Mouse (Mus musculus): ENCODE measurements around the gene Ubxn10. TPM values are rescaled to one million over a fixed set of nuclear protein-coding genes. Genes with fewer than 3 reads are reported as not detected.

Gene Ubxn10
- polyA plus RNA-seq, 1 experiment from 2014 or later = 1.0 TPM

DNA sequence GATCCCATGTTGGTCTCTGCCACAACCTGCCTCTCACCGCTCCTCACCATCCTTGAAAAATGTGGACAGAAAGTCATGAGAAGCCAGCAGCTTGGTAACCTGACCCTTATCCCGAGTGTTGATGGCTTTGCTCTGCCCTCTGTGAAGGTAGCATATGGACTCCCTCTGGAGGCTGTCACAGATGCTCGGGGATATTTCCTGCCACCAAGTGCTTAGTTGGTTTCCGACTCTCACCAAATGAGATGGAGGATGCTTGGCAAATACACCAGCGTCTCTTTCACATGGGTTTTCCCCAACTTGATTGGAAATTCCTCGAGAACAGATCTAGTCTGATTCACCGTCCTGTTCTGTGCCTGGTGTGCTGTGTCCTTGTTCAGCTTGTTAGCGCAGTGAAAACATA lies 24.3 kb downstream of the Ubxn10 start:
- no peak overlapping the region for H3K4me2 ChIP-seq
- H3K9ac ChIP-seq (replicated peaks) = no peak overlapping the region
- 68% methylated on average over 8 of the region's 8 CpGs for WGBS
- no peak overlapping the region for H3K27ac ChIP-seq
- no peak overlapping the region for H3K4me3 ChIP-seq (replicated peaks)
- ATAC-seq (ENCODE audit: insufficient number of reproducible peaks, insufficient read depth, low FRiP score, low TSS enrichment, low read depth) = no peak
- H3K36me3 ChIP-seq = no peaks in the 10 kb centered on the region
- no peaks in the 10 kb centered on the region for H3K4me1 ChIP-seq (replicated peaks)
- peaks cover 6% of the 10 kb centered on the region; the same call in 1 of the 2 replicates for H3K27me3 ChIP-seq
- no peaks in the 10 kb centered on the region for H3K9me3 ChIP-seq

DNA sequence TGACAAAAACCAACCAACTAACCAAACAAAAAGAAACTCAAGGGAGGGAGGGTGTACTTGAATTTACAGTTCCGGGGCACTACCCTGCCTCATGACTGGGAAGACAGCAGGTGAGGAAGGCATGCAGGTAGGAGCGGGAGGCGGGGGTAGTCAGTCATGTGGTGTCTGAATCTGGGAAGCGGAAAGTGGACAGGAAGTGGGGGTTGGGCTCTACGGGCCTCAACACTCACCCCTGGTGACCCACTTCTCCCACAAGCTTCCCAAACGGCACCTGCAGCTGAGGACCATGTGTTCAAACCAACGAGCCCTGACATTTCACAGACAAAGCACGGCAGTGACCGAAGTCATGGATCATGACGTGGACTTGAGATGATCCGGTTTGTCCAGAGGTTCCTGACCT lies 24.9 kb downstream of the Ubxn10 start:
- H3K27ac ChIP-seq = no peak overlapping the region
- H3K27me3 ChIP-seq = peaks cover 6% of the 10 kb centered on the region; the same call in 1 of the 2 replicates
- WGBS = 82% methylated on average over 11 of the region's 11 CpGs
- H3K36me3 ChIP-seq = no peaks in the 10 kb centered on the region
- no peak overlapping the region for H3K4me3 ChIP-seq (replicated peaks)
- no peak overlapping the region for H3K9ac ChIP-seq (replicated peaks)
- H3K4me1 ChIP-seq (replicated peaks) = no peaks in the 10 kb centered on the region
- ATAC-seq (ENCODE audit: insufficient number of reproducible peaks, insufficient read depth, low FRiP score, low TSS enrichment, low read depth) = no peak
- no peak overlapping the region for H3K4me2 ChIP-seq
- no peaks in the 10 kb centered on the region for H3K9me3 ChIP-seq

DNA sequence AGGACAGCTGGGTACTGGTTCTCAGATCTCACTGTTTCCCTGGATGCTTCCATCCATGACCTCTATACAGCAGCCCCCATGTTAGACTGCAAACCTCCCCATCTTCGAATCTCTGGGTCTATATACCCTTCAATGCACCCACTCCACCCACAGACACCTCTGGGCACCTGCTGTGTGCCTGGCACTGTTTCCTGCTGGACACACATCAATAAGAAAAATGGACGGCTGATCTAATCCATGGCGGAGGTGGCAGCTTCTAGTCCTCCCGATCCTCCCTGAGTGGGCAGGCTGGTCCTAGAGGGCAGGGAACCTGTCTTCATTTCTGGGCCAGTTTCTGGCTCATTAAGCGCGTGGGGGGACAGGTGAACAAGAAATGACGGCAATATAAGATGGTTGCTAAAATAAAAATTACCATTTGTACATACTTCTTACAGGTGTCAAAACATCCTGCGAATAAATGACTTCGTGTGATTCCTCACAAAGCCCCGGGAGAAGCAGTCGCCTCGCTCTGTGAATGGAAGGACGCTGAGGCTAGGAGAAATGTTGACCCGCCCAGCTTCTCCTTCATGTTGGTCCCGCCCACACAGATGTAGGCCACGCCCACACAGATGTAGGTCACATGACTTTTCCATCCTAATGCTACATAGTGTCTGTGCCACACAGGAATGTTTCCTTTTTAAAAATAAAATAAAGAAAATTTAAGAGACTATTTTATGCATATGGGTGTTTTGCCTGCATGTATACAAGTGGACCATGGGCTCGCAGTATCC lies 25.7 kb downstream of the Ubxn10 start:
- 67% methylated on average over 17 of the region's 17 CpGs for WGBS

GRCm38 (mm10) chr4:138710633-138711032 lies 26.3 kb downstream of the Ubxn10 start:
- H3K4me1 ChIP-seq (replicated peaks) = no peaks in the 10 kb centered on the region
- H3K9ac ChIP-seq (replicated peaks) = no peak overlapping the region
- H3K27ac ChIP-seq = no peak overlapping the region
- 84% methylated on average over 11 of the region's 11 CpGs for WGBS
- no peak for ATAC-seq (ENCODE audit: insufficient number of reproducible peaks, insufficient read depth, low FRiP score, low TSS enrichment, low read depth)
- H3K4me2 ChIP-seq = no peak overlapping the region
- H3K9me3 ChIP-seq = no peaks in the 10 kb centered on the region
- H3K27me3 ChIP-seq = peaks cover 6% of the 10 kb centered on the region; the same call in 1 of the 2 replicates
- H3K36me3 ChIP-seq = no peaks in the 10 kb centered on the region
- no peak overlapping the region for H3K4me3 ChIP-seq (replicated peaks)

More for the DNA sequence above, 25.7 kb downstream of the Ubxn10 start:
- Histone ChIP-seq H3K4me2 (no peak overlapping the region), H3K27ac (no peak overlapping the region), H3K9me3 (no peaks in the 10 kb centered on the region), H3K4me1 (replicated peaks) (no peaks in the 10 kb centered on the region), H3K36me3 (no peaks in the 10 kb centered on the region), H3K9ac (replicated peaks) (no peak overlapping the region), H3K4me3 (replicated peaks) (no peak overlapping the region), H3K27me3 (peaks cover 6% of the 10 kb centered on the region; the same call in 1 of the 2 replicates)
- ATAC-seq (ENCODE audit: insufficient number of reproducible peaks, insufficient read depth, low FRiP score, low TSS enrichment, low read depth) = no peak

GRCm38 (mm10) chr4:138709944-138710343 lies 27.0 kb downstream of the Ubxn10 start:
- H3K4me3 ChIP-seq (replicated peaks) = no peak overlapping the region
- H3K36me3 ChIP-seq = no peaks in the 10 kb centered on the region
- H3K9me3 ChIP-seq = no peaks in the 10 kb centered on the region
- no peak overlapping the region for H3K9ac ChIP-seq (replicated peaks)
- no peaks in the 10 kb centered on the region for H3K4me1 ChIP-seq (replicated peaks)
- WGBS = 82% methylated on average over 7 of the region's 7 CpGs
- no peak for ATAC-seq (ENCODE audit: insufficient number of reproducible peaks, insufficient read depth, low FRiP score, low TSS enrichment, low read depth)
- no peak overlapping the region for H3K27ac ChIP-seq
- H3K4me2 ChIP-seq = no peak overlapping the region
- peaks cover 6% of the 10 kb centered on the region; the same call in 1 of the 2 replicates for H3K27me3 ChIP-seq

DNA sequence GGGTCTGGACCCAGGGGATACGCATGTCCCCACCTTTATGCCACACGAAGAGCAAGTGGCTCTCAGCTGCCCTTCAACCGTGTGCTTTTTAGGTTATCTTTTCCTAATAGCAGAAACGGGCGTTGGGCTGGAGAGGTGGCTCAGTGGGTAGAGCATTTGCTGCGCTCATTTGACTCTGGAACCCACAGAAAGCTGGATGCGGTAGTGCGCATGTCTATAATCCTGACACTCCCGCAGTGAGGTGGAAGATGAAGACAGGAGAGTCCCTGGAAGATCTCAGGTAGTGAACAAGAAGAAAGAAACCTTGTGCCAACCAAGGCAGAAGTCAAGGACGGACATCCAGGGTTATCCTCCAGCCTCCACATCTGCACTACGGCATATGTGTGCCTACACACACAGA lies 27.7 kb downstream of the Ubxn10 start:
- H3K36me3 ChIP-seq = no peaks in the 10 kb centered on the region
- no peak overlapping the region for H3K4me2 ChIP-seq
- no peak overlapping the region for H3K4me3 ChIP-seq (replicated peaks)
- peaks cover 6% of the 10 kb centered on the region; the same call in 1 of the 2 replicates for H3K27me3 ChIP-seq
- no peaks in the 10 kb centered on the region for H3K9me3 ChIP-seq
- no peak for ATAC-seq (ENCODE audit: insufficient number of reproducible peaks, insufficient read depth, low FRiP score, low TSS enrichment, low read depth)
- no peak overlapping the region for H3K9ac ChIP-seq (replicated peaks)
- WGBS = 85% methylated on average over 11 of the region's 11 CpGs
- no peaks in the 10 kb centered on the region for H3K4me1 ChIP-seq (replicated peaks)
- H3K27ac ChIP-seq = no peak overlapping the region

DNA sequence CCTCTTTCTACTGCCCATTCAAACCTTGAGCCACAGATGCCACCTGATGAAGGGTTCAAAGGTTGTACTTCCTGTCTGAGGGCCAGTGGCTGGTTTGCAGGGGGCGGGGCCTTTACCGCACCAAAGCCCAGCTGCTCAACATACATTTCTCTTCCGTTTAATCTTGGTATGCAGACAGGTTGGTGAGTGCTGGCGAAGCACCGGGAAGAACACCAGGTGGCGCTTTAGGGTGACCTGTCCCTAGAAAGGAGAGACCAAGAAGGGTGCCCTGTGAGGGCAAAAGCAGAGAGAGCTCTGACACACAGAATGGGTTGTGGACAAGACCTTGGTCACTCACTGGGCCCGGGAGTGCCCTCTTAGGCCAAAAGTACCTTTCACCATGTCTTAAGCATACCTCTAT lies 28.3 kb downstream of the Ubxn10 start:
- ATAC-seq (ENCODE audit: insufficient number of reproducible peaks, insufficient read depth, low FRiP score, low TSS enrichment, low read depth) = no peak

DNA sequence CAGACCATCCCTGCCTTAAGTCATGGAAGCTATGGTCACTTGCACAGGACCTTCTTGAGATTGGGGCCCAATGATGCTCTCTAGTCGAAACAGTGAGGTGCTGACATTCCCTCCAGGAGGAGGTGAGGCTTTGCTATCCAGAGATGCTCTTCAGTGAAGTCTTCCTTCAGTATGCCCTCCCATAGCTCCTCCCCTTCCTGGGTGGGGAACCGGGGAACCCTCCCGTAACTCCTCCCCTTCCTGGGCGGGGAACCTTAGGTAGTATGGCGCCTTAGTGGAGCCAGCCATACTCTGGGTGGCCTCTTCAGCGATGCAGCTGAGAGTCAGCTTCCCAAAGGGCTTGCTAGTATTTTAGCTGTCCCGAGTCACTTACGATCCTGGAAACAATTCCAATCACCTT lies 30.3 kb downstream of the Ubxn10 start:
- WGBS = 92% methylated on average over 8 of the region's 8 CpGs
- ATAC-seq (ENCODE audit: insufficient number of reproducible peaks, insufficient read depth, low FRiP score, low TSS enrichment, low read depth) = no peak
- H3K4me3 ChIP-seq (replicated peaks) = no peak overlapping the region

More for the DNA sequence above, 28.3 kb downstream of the Ubxn10 start:
- Histone ChIP-seq H3K9ac (replicated peaks) (no peak overlapping the region), H3K27me3 (peaks cover 6% of the 10 kb centered on the region; the same call in 1 of the 2 replicates), H3K4me1 (replicated peaks) (0 out of 2 replicates have a peak, but pooled peaks cover 3% of the 10 kb centered on the region), H3K36me3 (no peaks in the 10 kb centered on the region), H3K4me3 (replicated peaks) (no peak overlapping the region), H3K27ac (no peak overlapping the region), H3K4me2 (no peak overlapping the region), H3K9me3 (no peaks in the 10 kb centered on the region)
- 10% methylated on average over 7 of the region's 7 CpGs for WGBS

GRCm38 (mm10) chr4:138704169-138704568 lies 32.8 kb downstream of the Ubxn10 start:
- Histone ChIP-seq H3K27ac (no peak overlapping the region), H3K27me3 (no peaks in the 10 kb centered on the region), H3K4me1 (replicated peaks) (0 out of 2 replicates have a peak, but pooled peaks cover 3% of the 10 kb centered on the region), H3K9ac (replicated peaks) (no peak overlapping the region), H3K9me3 (no peaks in the 10 kb centered on the region), H3K36me3 (no peaks in the 10 kb centered on the region), H3K4me2 (no peak overlapping the region), H3K4me3 (replicated peaks) (no peak overlapping the region)
- ATAC-seq (ENCODE audit: insufficient number of reproducible peaks, insufficient read depth, low FRiP score, low TSS enrichment, low read depth) = no peak
- WGBS = 78% methylated on average over 4 of the region's 4 CpGs

More for the DNA sequence above, 30.3 kb downstream of the Ubxn10 start:
- no peak overlapping the region for H3K4me2 ChIP-seq
- no peak overlapping the region for H3K27ac ChIP-seq
- no peak overlapping the region for H3K9ac ChIP-seq (replicated peaks)
- no peaks in the 10 kb centered on the region for H3K9me3 ChIP-seq
- no peaks in the 10 kb centered on the region for H3K36me3 ChIP-seq
- H3K27me3 ChIP-seq = peaks cover 6% of the 10 kb centered on the region; the same call in 1 of the 2 replicates
- 0 out of 2 replicates have a peak, but pooled peaks cover 3% of the 10 kb centered on the region for H3K4me1 ChIP-seq (replicated peaks)

GRCm38 (mm10) chr4:138703591-138703990 lies 33.4 kb downstream of the Ubxn10 start:
- no peaks in the 10 kb centered on the region for H3K36me3 ChIP-seq
- H3K27me3 ChIP-seq = no peaks in the 10 kb centered on the region
- ATAC-seq (ENCODE audit: insufficient number of reproducible peaks, insufficient read depth, low FRiP score, low TSS enrichment, low read depth) = no peak
- no peak overlapping the region for H3K4me3 ChIP-seq (replicated peaks)
- H3K9me3 ChIP-seq = no peaks in the 10 kb centered on the region
- H3K27ac ChIP-seq = no peak overlapping the region
- H3K4me1 ChIP-seq (replicated peaks) = 0 out of 2 replicates have a peak, but pooled peaks cover 3% of the 10 kb centered on the region
- no peak overlapping the region for H3K9ac ChIP-seq (replicated peaks)
- 54% methylated on average over 7 of the region's 7 CpGs for WGBS
- no peak overlapping the region for H3K4me2 ChIP-seq

GRCm38 (mm10) chr4:138702528-138702927 lies 34.4 kb downstream of the Ubxn10 start:
- Histone ChIP-seq H3K4me2 (no peak overlapping the region), H3K9ac (replicated peaks) (no peak overlapping the region), H3K4me1 (replicated peaks) (0 out of 2 replicates have a peak, but pooled peaks cover 3% of the 10 kb centered on the region), H3K4me3 (replicated peaks) (no peak overlapping the region), H3K36me3 (no peaks in the 10 kb centered on the region), H3K9me3 (no peaks in the 10 kb centered on the region), H3K27ac (no peak overlapping the region), H3K27me3 (no peaks in the 10 kb centered on the region)
- WGBS = 85% methylated on average over 8 of the region's 8 CpGs
- ATAC-seq (ENCODE audit: insufficient number of reproducible peaks, insufficient read depth, low FRiP score, low TSS enrichment, low read depth) = no peak

Measured in limb, embryonic 12.5 days (tissue).